Mouse (Mus musculus) embryonic facial prominence, embryonic 10.5 days (tissue): ENCODE data around the gene Gdf7. TPM values are rescaled to one million over a fixed set of nuclear protein-coding genes. Genes with fewer than 3 reads are reported as not detected.

Source experiments
- DNase-seq: peaks from one replicate; pipeline ENCODE4 v3.0.0-alpha.2; 2017; ENCODE audit warnings: low spot score
- H3K27ac ChIP-seq: fragments of 300-500 bp; sonication (generic); replicated peaks from 2 replicates; pipeline ENCODE4 v1.5.1; 2016; ENCODE audit warnings: mild to moderate bottlenecking
- H3K27me3 ChIP-seq: fragments of 300-500 bp; sonication (generic); replicated peaks from 2 replicates; pipeline ENCODE4 v1.6.1; 2016; ENCODE audit warnings: low read depth, mild to moderate bottlenecking; ENCODE audit not compliant: poor library complexity, severe bottlenecking
- H3K36me3 ChIP-seq: fragments of 300-500 bp; sonication (generic); replicated peaks from 2 replicates; pipeline ENCODE4 v1.6.1; 2016; ENCODE audit warnings: mild to moderate bottlenecking, moderate library complexity
- H3K4me1 ChIP-seq: fragments of 300-500 bp; sonication (generic); 2 replicates; pipeline ENCODE4 v1.6.1; 2016
- H3K4me3 ChIP-seq: fragments of 300-500 bp; sonication (generic); 2 replicates; pipeline ENCODE4 v1.5.1; 2016; ENCODE audit warnings: mild to moderate bottlenecking, moderate library complexity
- H3K9me3 ChIP-seq: fragments of 300-500 bp; sonication (generic); 2 replicates; pipeline ENCODE4 v1.6.1; 2016; ENCODE audit warnings: mild to moderate bottlenecking
- WGBS: fragments of 180-500 bp; shearing (Covaris S2); methylation state at CpG from one replicate; pipeline ENCODE4 v1.1.7; 2016; 5-methylcytosine and 5-hydroxymethylcytosine counted together
- polyA plus RNA-seq: library from polyadenylated mRNA; unstranded; fragments of >200 nt; fragmentation: Nextera tagmentation; extraction: Ambion mirVana; gene quantifications from 2 replicates; pipeline ENCODE4 v1.2.1, GENCODE M21; 2016

The Gdf7 gene
- polyA plus RNA-seq, 1 experiment from 2014 or later: 0.17 TPM

GRCm38 (mm10) chr12:8337286-8338060, 35.7 kb upstream of the Gdf7 start:
- Histone ChIP-seq H3K27me3 (no peaks in the 10 kb centered on the region), H3K9me3 (no peaks in the 10 kb centered on the region), H3K4me1 (peaks cover 30% of the 10 kb centered on the region), H3K4me3 (no peak overlapping the region), H3K36me3 (peaks cover 45% of the 10 kb centered on the region), H3K27ac (peak overlapping the region; percentile 10; the same call in 1 of the 2 replicates)
- DNase-seq: no peak
- WGBS: 83% methylated on average over 12 of the region's 12 CpGs

- H3K9me3 ChIP-seq: no peaks in the 10 kb centered on the region
- DNase-seq: no peak
- no peak overlapping the region for H3K4me3 ChIP-seq
- 89% methylated on average over 10 of the region's 10 CpGs for WGBS
- 0 out of 2 replicates have a peak overlapping the region, but pooled peaks have one; percentile 10 for H3K27ac ChIP-seq
- peaks cover 39% of the 10 kb centered on the region for H3K36me3 ChIP-seq
- peaks cover 38% of the 10 kb centered on the region for H3K4me1 ChIP-seq
- no peaks in the 10 kb centered on the region for H3K27me3 ChIP-seq
Observed at GRCm38 (mm10) chr12:8336601-8337285, 35.0 kb upstream of the Gdf7 start.

GRCm38 (mm10) chr12:8335503-8335902, 33.7 kb upstream of the Gdf7 start:
- peaks cover 46% of the 10 kb centered on the region for H3K4me1 ChIP-seq
- H3K27ac ChIP-seq: no peak overlapping the region
- no peak overlapping the region for H3K4me3 ChIP-seq
- no peaks in the 10 kb centered on the region for H3K27me3 ChIP-seq
- 85% methylated on average over 2 of the region's 2 CpGs for WGBS
- H3K9me3 ChIP-seq: no peaks in the 10 kb centered on the region
- H3K36me3 ChIP-seq: peaks cover 44% of the 10 kb centered on the region
- no peak for DNase-seq

GRCm38 (mm10) chr12:8334261-8334660, 32.5 kb upstream of the Gdf7 start:
- peaks cover 56% of the 10 kb centered on the region for H3K36me3 ChIP-seq
- no peak overlapping the region for H3K27ac ChIP-seq

GRCm38 (mm10) chr12:8333617-8334016, 31.9 kb upstream of the Gdf7 start:
- H3K36me3 ChIP-seq: peaks cover 59% of the 10 kb centered on the region
- H3K9me3 ChIP-seq: no peaks in the 10 kb centered on the region
- no peak overlapping the region for H3K27ac ChIP-seq
- H3K27me3 ChIP-seq: no peaks in the 10 kb centered on the region
- 90% methylated on average over 8 of the region's 8 CpGs for WGBS
- DNase-seq: no peak
- H3K4me3 ChIP-seq: no peak overlapping the region
- H3K4me1 ChIP-seq: peaks cover 27% of the 10 kb centered on the region

More at GRCm38 (mm10) chr12:8334261-8334660, 32.5 kb upstream of the Gdf7 start:
- WGBS: 88% methylated on average over 4 of the region's 4 CpGs
- Histone ChIP-seq H3K4me3 (no peak overlapping the region), H3K27me3 (no peaks in the 10 kb centered on the region), H3K9me3 (no peaks in the 10 kb centered on the region), H3K4me1 (peaks cover 34% of the 10 kb centered on the region)
- DNase-seq: no peak

- Histone ChIP-seq H3K27ac (peak overlapping the region; percentile 59), H3K4me3 (no peak overlapping the region), H3K4me1 (peaks cover 23% of the 10 kb centered on the region), H3K36me3 (peaks cover 52% of the 10 kb centered on the region), H3K9me3 (no peaks in the 10 kb centered on the region), H3K27me3 (no peaks in the 10 kb centered on the region)
- 75% methylated on average over 5 of the region's 5 CpGs for WGBS
- no peak for DNase-seq
Observed at GRCm38 (mm10) chr12:8332174-8332542, 30.4 kb upstream of the Gdf7 start.

- Histone ChIP-seq H3K9me3 (no peaks in the 10 kb centered on the region), H3K36me3 (peaks cover 47% of the 10 kb centered on the region), H3K4me1 (peaks cover 25% of the 10 kb centered on the region), H3K27me3 (no peaks in the 10 kb centered on the region), H3K4me3 (no peak overlapping the region), H3K27ac (peak overlapping the region; percentile 59)
- 75% methylated on average over 14 of the region's 14 CpGs for WGBS
- no peak for DNase-seq
Observed at GRCm38 (mm10) chr12:8331489-8332173, 29.9 kb upstream of the Gdf7 start.

GRCm38 (mm10) chr12:8329236-8329635, 27.5 kb upstream of the Gdf7 start:
- H3K27ac ChIP-seq: no peak overlapping the region

GRCm38 (mm10) chr12:8327675-8328053, 25.9 kb upstream of the Gdf7 start:
- Histone ChIP-seq H3K27me3 (no peaks in the 10 kb centered on the region), H3K4me1 (peaks cover 30% of the 10 kb centered on the region), H3K9me3 (no peaks in the 10 kb centered on the region), H3K4me3 (no peak overlapping the region), H3K36me3 (peaks cover 44% of the 10 kb centered on the region), H3K27ac (peak overlapping the region; percentile 87)
- 83% methylated on average over 1 of the region's 1 CpGs for WGBS
- DNase-seq: no peak

More at GRCm38 (mm10) chr12:8329236-8329635, 27.5 kb upstream of the Gdf7 start:
- WGBS: 90% methylated on average over 7 of the region's 7 CpGs
- Histone ChIP-seq H3K4me3 (no peak overlapping the region), H3K4me1 (peaks cover 25% of the 10 kb centered on the region), H3K36me3 (peaks cover 39% of the 10 kb centered on the region), H3K9me3 (no peaks in the 10 kb centered on the region), H3K27me3 (no peaks in the 10 kb centered on the region)
- DNase-seq: no peak

GRCm38 (mm10) chr12:8326825-8327674, 25.3 kb upstream of the Gdf7 start:
- peaks cover 47% of the 10 kb centered on the region for H3K36me3 ChIP-seq
- 37% methylated on average over 17 of the region's 17 CpGs for WGBS

GRCm38 (mm10) chr12:8325943-8326522, 24.3 kb upstream of the Gdf7 start:
- 92% methylated on average over 17 of the region's 17 CpGs for WGBS
- Histone ChIP-seq H3K27me3 (no peaks in the 10 kb centered on the region), H3K4me1 (peaks cover 17% of the 10 kb centered on the region), H3K27ac (no peak overlapping the region), H3K36me3 (peaks cover 51% of the 10 kb centered on the region), H3K4me3 (no peak overlapping the region), H3K9me3 (no peaks in the 10 kb centered on the region)
- DNase-seq: no peak

More at GRCm38 (mm10) chr12:8326825-8327674, 25.3 kb upstream of the Gdf7 start:
- Histone ChIP-seq H3K4me1 (peaks cover 27% of the 10 kb centered on the region), H3K27ac (peak overlapping the region; percentile 87), H3K4me3 (no peak overlapping the region), H3K27me3 (no peaks in the 10 kb centered on the region), H3K9me3 (no peaks in the 10 kb centered on the region)
- peak; percentile 95 for DNase-seq
